Mouse (Mus musculus): ENCODE measurements at regions not wholly inside any gene's neighbourhood (a gene's known extent, or its start where the extent isn't known, plus 50 kb on each side); places are given as distances from the start of the nearest gene placed in this dataset.

DNA sequence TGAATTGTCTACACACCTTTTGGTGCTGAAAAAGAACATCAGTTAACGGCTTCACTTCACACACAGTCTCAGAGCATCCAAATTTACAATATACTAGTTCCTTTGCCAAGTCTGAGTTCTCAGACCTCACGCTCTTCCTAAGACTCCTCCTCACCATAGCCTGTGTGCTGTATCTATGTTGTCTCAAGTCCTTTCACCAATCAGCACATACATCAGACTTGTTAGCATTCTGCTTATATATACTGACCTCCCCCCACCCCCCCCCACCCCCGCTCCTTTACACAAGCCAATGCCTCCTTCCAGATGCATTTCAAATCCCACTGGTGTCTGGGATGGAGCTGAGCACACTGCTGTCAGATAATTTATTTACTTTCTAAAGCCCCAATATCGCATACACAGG, 143.8 kb downstream of the Cth start:
- no peak for TF ChIP-seq POLR2A (IDR thresholded peaks at IDR 0.05; ENCODE audit: borderline replicate concordance, extremely low read depth, insufficient read depth, insufficient read length)
- Histone ChIP-seq H3K4me2 (replicated peaks; ENCODE audit: low read depth, low read length, severe bottlenecking) (no peak overlapping the region), H3K27ac (replicated peaks; ENCODE audit: low read depth, low read length) (no peak overlapping the region), H3K4me3 (replicated peaks; ENCODE audit: low read length) (no peak overlapping the region), H3K9me3 (ENCODE audit: control insufficient read depth, low read length) (no peaks in the 10 kb centered on the region), H3K4me1 (ENCODE audit: control insufficient read depth, insufficient read depth, low read length) (no peaks in the 10 kb centered on the region), H3K36me3 (ENCODE audit: control insufficient read depth, insufficient read depth, low read length) (no peaks in the 10 kb centered on the region), H3K27me3 (ENCODE audit: control insufficient read depth, insufficient read depth, low read length) (no peaks in the 10 kb centered on the region), H3K9ac (ENCODE audit: low read depth, low read length, severe bottlenecking) (no peak overlapping the region)
- ATAC-seq (ENCODE audit: low FRiP score, low read depth) (no peak), DNase-seq (ENCODE audit: low spot score) (no peak)
- 77% methylated on average over 4 of the region's 4 CpGs for WGBS

DNA sequence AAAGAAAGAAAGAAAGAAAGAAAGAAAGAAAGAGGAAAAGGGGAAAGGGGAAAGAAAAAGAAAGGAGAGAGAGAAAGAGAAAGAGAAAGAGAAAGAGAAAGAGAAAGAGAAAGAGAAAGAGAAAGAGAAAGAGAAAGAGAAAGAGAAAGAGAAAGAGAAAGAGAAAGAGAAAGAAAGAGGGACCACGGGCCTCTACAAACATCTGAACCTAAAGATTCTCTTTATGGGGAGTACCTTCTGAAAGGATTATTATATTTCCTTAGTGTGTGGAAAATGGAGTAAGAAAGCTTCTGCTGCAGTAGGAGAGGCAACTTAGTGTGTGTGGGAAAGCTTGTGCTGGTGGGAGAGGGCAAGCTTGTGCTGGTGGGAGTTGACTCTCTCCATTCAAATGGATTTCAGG, 147.1 kb downstream of the Cth start:
- Histone ChIP-seq H3K4me3 (replicated peaks; ENCODE audit: low read length) (no peak overlapping the region), H3K9ac (ENCODE audit: low read depth, low read length, severe bottlenecking) (no peak overlapping the region), H3K9me3 (ENCODE audit: control insufficient read depth, low read length) (no peaks in the 10 kb centered on the region), H3K27me3 (ENCODE audit: control insufficient read depth, insufficient read depth, low read length) (no peaks in the 10 kb centered on the region), H3K36me3 (ENCODE audit: control insufficient read depth, insufficient read depth, low read length) (no peaks in the 10 kb centered on the region), H3K27ac (replicated peaks; ENCODE audit: low read depth, low read length) (no peak overlapping the region), H3K4me1 (ENCODE audit: control insufficient read depth, insufficient read depth, low read length) (no peaks in the 10 kb centered on the region), H3K4me2 (replicated peaks; ENCODE audit: low read depth, low read length, severe bottlenecking) (no peak overlapping the region)
- DNase-seq (ENCODE audit: low spot score): no peak
- 93% methylated on average over 1 of the region's 1 CpGs for WGBS
- TF ChIP-seq POLR2A (IDR thresholded peaks at IDR 0.05; ENCODE audit: borderline replicate concordance, extremely low read depth, insufficient read depth, insufficient read length): no peak
- no peak for ATAC-seq (ENCODE audit: low FRiP score, low read depth)

DNA sequence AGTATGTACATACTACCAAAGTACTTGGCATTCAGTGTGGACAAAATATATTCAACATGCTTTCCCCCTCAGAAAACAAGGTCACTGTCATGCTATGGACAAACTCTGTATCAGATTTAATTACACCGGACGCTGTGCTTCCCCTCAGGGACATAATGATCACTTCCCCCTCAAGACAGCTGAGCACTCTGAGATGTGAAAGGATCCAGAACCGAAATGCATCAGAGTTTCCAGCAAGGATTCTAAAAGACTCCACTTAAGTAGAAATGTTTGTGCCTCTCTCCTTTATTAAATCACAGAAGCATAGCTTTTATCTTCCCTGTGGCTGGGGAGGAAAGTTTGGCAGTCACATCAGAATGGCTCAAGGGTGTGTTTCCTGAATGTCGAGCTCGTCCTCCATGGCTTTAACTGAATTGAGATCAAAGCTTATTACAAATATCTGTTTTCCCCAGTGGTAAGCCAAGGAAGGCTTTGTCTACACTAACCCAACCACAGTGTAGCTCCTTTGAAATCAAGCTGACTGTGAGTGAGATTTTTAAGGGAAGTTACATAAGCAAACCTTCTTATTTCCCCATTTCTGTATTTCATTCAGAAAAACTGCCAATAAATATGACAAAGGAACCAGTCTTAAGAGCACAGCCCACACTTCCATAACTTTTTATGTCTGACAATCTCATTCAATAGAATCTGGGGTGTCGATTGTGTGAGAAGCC, 161.2 kb downstream of the Cth start:
- TF ChIP-seq POLR2A (IDR thresholded peaks at IDR 0.05; ENCODE audit: borderline replicate concordance, extremely low read depth, insufficient read depth, insufficient read length): no peak
- Histone ChIP-seq H3K9me3 (ENCODE audit: control insufficient read depth, low read length) (no peaks in the 10 kb centered on the region), H3K4me2 (replicated peaks; ENCODE audit: low read depth, low read length, severe bottlenecking) (no peak overlapping the region), H3K27ac (replicated peaks; ENCODE audit: low read depth, low read length) (no peak overlapping the region), H3K4me3 (replicated peaks; ENCODE audit: low read length) (no peak overlapping the region), H3K4me1 (ENCODE audit: control insufficient read depth, insufficient read depth, low read length) (no peaks in the 10 kb centered on the region), H3K36me3 (ENCODE audit: control insufficient read depth, insufficient read depth, low read length) (no peaks in the 10 kb centered on the region), H3K9ac (ENCODE audit: low read depth, low read length, severe bottlenecking) (no peak overlapping the region), H3K27me3 (ENCODE audit: control insufficient read depth, insufficient read depth, low read length) (no peaks in the 10 kb centered on the region)
- no peak for ATAC-seq (ENCODE audit: low FRiP score, low read depth)
- peak; percentile 9 for DNase-seq (ENCODE audit: low spot score)
- WGBS: 54% methylated on average over 6 of the region's 6 CpGs

DNA sequence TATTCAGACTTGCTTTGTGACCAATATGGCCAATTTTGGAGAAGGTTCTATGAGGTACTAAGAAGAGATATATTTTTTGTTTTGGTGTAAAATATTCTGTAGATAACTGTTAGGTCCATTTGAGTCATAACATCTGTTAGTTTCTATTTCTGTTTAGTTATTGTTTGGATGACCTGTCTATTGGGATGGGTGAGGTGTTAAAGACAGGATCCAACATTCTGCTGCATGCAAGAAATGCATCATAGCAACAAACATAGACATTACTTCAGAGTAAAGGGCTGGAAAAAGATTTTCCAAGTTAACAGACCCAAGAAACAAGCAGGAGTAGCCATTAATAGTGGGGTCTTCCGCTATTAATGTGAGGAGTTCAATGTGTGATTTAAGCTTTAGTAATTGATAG, 165.0 kb downstream of the Cth start:
- Histone ChIP-seq H3K4me1 (ENCODE audit: control insufficient read depth, insufficient read depth, low read length) (no peaks in the 10 kb centered on the region), H3K9me3 (ENCODE audit: control insufficient read depth, low read length) (no peaks in the 10 kb centered on the region), H3K4me2 (replicated peaks; ENCODE audit: low read depth, low read length, severe bottlenecking) (no peak overlapping the region), H3K9ac (ENCODE audit: low read depth, low read length, severe bottlenecking) (no peak overlapping the region), H3K36me3 (ENCODE audit: control insufficient read depth, insufficient read depth, low read length) (no peaks in the 10 kb centered on the region), H3K27ac (replicated peaks; ENCODE audit: low read depth, low read length) (no peak overlapping the region), H3K4me3 (replicated peaks; ENCODE audit: low read length) (no peak overlapping the region), H3K27me3 (ENCODE audit: control insufficient read depth, insufficient read depth, low read length) (no peaks in the 10 kb centered on the region)
- WGBS: 88% methylated on average over 1 of the region's 1 CpGs
- ATAC-seq (ENCODE audit: low FRiP score, low read depth) (no peak), DNase-seq (ENCODE audit: low spot score) (no peak)
- TF ChIP-seq POLR2A (IDR thresholded peaks at IDR 0.05; ENCODE audit: borderline replicate concordance, extremely low read depth, insufficient read depth, insufficient read length): no peak

- WGBS: 83% methylated on average over 4 of the region's 4 CpGs
- H3K36me3 ChIP-seq (ENCODE audit: control insufficient read depth, insufficient read depth, low read length): no peaks in the 10 kb centered on the region
- no peak overlapping the region for H3K9ac ChIP-seq (ENCODE audit: low read depth, low read length, severe bottlenecking)
- DNase-seq (ENCODE audit: low spot score) (no peak), ATAC-seq (ENCODE audit: low FRiP score, low read depth) (no peak)
- H3K27me3 ChIP-seq (ENCODE audit: control insufficient read depth, insufficient read depth, low read length): no peaks in the 10 kb centered on the region
- no peak overlapping the region for H3K4me3 ChIP-seq (replicated peaks; ENCODE audit: low read length)
- no peak overlapping the region for H3K4me2 ChIP-seq (replicated peaks; ENCODE audit: low read depth, low read length, severe bottlenecking)
- no peak for TF ChIP-seq POLR2A (IDR thresholded peaks at IDR 0.05; ENCODE audit: borderline replicate concordance, extremely low read depth, insufficient read depth, insufficient read length)
- H3K4me1 ChIP-seq (ENCODE audit: control insufficient read depth, insufficient read depth, low read length): no peaks in the 10 kb centered on the region
- no peaks in the 10 kb centered on the region for H3K9me3 ChIP-seq (ENCODE audit: control insufficient read depth, low read length)
- no peak overlapping the region for H3K27ac ChIP-seq (replicated peaks; ENCODE audit: low read depth, low read length)
Observed at GRCm38 (mm10) chr3:157754826-157755225, 170.1 kb downstream of the Cth start.
